Mouse (Mus musculus) liver, adult (tissue): ENCODE data around the gene Fzd2.

Experiments used
- GATA4 ChIP-seq: IDR thresholded peaks from 2 replicates; pipeline ENCODE4 v1.6.1; 2014; ENCODE audit warnings: mild to moderate bottlenecking, low read length; ENCODE audit not compliant: insufficient replicate concordance

The Fzd2 gene

DNA sequence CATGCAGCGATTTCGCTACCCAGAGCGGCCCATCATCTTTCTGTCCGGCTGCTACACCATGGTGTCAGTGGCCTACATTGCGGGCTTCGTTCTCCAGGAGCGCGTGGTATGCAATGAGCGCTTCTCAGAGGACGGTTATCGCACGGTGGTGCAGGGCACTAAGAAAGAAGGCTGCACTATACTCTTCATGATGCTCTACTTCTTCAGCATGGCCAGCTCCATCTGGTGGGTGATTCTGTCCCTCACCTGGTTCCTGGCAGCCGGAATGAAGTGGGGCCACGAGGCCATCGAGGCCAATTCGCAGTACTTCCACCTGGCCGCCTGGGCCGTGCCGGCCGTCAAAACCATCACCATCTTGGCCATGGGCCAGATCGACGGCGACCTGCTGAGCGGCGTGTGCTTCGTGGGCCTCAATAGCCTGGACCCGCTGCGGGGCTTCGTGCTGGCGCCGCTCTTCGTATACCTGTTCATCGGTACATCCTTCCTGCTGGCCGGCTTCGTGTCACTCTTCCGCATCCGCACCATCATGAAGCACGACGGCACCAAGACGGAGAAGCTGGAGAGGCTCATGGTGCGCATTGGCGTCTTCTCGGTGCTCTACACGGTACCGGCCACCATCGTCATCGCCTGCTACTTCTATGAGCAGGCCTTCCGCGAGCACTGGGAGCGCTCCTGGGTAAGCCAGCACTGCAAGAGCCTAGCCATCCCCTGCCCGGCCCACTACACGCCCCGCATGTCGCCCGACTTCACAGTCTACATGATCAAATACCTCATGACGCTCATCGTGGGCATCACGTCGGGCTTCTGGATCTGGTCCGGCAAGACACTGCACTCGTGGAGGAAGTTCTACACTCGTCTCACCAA lies 1.6 kb downstream of the Fzd2 start:
- TF ChIP-seq GATA4: no peak

DNA sequence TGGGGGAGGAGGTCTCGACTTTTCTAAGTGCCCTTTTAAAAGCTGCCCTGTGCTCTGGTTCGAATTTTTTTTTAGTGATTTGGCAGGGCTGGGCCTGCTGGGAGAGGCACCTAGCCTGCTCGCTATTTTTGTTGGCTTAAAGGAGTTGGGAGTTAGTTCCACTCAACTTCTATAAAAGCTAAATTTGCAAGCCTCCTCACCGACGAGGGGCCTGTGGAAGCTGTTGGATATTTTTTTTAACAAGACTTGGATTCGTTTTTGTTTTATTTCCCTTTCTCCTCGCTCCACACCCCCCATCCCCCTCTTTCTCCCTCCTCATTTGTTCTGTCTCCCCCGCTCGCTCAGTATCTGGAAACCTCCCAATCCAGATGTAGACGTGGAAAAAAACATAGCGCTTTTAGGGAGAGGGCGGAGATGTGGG lies 2.6 kb downstream of the Fzd2 start:
- TF ChIP-seq GATA4: no peak

DNA sequence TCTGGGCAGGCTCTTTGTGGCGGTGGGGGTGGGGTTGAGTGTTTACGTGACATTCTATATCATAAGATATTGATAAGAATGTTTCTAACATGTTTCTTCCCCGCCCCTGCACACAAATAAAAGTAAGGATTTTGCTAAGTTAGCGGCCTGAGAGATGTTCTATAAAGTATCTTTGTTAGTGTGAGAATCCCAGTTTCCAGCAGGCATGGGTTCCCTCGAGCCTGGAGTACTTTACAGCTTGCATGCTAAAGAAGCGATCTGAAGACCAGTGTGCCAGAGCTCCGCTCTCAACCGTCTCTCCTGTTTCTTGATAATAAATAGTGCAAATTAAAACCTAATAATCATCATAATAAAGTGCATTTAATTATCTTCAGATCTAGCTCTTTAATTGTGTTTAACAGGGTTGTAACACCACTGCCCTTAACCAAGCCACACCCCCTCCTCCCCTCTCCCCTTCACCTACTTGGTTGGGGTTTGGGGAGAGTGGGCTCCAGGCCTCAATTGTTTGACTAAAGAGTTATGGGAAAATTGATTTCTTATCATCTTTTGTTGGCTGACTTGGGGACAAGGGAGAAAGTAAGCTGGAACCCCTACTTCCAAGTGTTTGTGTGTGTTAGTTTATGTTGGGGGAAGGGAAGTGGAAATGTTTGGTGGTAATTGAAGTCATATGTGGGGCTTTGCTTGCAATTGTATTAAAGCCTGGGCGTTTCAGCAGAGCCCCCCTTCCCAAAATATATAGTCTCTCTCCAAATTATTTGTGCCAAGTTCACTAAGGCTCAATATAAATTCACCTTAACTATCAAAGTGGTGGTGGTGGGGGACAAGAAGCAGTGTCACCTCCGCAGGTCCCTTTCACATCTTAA lies 3.7 kb downstream of the Fzd2 start:
- no peak for TF ChIP-seq GATA4

DNA sequence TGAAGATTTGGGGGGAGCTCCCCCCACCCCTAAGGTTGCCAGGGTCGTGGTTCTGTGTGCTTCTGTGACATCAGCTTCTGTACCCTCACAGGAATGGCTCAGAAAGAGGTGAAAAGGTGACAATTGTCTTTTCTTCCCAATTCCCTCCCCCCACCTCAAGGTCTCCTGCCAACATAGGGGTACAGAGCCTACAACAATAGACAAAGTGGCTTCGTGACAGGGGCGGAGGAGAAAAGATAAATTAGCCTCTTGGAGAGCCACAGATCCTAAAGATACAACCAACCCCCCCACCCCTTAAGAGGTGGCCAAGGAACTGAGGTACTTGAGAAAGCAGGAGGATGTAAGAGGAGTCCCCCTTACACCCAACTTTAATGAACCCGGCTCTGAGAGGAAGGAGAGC lies 4.5 kb downstream of the Fzd2 start:
- TF ChIP-seq GATA4: no peak

DNA sequence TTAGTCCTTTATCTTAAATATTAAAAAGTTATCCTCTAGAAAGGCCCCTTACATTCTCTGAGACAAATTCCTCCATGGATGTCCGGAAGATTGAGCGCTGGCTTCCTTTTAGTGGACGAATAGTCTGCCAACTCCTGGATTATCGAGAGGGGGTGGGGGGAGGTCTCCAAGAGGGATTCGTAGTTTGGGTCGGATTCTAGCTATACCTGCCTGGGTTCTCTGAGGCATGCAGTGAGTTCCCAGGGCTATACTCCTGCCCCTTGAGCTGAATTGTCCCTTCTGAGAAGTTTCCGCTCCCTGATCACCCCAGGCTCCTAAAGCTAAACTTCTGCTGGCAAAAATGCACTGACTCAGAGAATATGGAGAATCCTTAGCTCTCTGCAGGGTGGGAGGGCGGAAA lies 5.3 kb downstream of the Fzd2 start:
- TF ChIP-seq GATA4: no peak

DNA sequence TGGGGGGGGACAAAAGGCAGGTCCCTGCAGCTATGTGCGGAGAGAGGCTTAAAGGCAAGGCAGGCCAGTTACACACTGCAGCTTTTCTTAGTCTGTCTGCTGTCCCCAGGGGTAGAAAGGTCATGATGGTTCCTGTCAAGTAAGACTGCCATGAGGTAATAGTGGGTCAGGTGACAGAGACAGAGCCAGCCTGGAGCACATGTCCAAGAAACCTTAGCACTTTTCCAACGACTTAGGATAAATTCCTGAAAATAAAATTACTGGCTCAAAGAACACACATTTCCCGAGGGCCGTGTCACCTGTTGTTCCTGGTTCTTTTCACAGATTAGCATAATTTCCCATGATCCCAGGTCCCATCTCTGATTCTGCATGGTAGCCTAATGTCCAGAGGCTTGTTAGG lies 6.1 kb downstream of the Fzd2 start:
- TF ChIP-seq GATA4: no peak

DNA sequence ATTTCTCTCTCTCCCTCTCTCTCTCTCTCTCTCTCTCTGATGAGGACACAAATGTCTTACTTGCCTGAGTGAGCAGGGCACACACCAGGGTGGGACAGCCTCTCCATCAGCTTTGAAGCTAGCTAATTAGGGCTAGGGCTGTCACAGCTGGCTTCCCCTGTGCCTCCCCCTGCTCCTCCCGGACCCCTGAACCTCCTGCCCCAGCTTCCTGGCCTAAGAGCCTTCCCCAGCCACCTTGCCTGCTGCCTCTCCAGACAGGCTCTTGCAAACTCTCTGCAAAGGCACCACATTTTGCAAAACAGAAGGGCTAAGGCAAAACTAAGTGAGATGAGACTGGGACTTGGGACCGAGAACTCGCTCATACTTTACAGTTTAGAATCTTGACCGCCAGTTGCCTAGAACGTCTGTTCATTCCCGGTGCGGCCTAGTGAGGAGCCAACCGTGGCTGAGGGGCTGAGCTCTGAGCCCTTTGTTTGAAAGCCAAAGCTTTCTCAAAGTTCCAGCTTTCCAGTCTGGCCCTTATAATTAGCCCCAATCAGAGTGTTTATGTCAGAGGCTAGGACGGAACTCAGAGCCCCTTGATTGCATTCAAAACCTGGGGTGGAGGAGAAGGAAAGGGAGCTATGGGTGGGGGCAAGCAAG lies 6.6 kb downstream of the Fzd2 start:
- TF ChIP-seq GATA4: no peak

DNA sequence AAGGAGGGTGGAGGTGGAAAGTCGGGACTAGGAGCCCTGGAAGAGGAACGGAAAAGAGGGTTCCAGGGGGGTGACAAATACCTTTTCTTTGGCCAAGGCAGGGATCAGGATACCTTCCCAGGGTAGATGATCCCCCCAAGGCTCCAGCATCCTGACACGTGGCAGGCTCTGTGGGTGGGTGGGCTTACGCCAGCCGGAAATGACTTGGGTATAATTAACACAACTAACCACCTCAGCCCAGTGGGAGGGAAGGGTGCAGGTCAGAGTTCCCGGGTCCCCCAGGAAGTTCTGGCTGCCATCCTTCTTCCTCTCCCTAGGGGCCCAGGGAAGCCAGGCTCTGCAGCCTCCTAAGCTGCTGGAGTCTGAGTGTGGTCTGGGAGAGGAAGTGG lies 7.1 kb downstream of the Fzd2 start:
- no peak for TF ChIP-seq GATA4

DNA sequence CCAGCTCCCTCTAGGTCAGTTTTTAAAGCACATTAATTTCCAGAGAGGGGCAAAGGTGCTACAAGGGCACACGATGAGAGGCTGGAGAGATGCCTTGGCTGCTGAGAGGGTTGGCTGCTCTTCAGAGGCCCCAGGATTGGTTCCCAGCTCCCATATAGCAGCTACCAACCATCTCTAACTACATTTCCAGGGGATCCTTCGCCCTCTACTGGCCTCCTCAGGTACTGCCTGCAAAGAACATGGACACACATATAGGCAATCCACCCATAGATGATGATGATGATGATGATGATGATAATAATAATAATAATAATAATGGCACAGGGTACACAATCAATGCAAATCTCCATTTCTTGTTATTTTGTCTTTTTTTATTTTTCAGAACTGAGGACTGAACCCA lies 15.3 kb downstream of the Fzd2 start:
- TF ChIP-seq GATA4: no peak

DNA sequence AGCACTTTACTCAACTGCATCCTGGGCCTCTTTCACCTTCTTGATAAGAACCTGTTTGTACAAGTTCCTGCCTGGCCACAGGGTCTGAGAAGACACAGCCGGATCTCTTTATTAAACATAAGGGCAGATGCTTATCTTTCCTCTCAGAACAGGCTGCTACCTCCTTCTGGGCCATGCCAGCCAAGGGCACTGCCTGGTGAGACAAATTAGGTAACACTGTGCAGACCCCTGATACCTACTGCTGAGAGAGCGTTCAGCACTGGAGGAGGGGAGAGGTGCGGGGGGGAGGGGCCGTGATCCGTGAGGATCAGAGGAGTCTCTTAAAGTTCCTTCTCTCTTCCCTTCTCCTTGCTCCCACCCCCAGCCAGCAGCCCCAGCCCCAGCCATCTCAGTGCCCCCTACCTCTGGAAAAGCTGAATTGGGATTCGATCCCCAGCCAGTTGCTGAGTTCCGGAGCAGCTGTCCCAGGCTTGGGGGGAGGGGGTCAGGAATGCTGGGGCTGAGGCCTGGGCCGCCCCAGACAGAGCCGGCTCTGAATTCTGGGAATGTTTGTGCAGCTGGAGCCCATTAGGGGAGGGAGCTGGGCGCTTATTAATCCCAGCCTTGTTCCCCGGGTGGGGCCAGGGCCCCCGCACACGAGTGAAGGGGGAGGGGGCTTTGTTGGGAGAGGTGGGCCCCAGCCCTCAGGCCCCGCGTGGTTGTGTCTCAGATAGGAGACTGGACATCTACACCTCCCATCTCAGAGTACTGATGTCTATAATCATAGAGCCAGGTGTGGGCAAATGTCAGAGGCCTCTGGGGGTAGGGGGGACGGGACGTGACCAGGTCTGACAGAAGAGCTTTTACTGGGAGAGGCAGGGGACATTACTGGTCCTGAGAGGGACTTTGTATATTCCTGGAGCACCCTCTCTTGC lies 19.9 kb downstream of the Fzd2 start:
- no peak for TF ChIP-seq GATA4

DNA sequence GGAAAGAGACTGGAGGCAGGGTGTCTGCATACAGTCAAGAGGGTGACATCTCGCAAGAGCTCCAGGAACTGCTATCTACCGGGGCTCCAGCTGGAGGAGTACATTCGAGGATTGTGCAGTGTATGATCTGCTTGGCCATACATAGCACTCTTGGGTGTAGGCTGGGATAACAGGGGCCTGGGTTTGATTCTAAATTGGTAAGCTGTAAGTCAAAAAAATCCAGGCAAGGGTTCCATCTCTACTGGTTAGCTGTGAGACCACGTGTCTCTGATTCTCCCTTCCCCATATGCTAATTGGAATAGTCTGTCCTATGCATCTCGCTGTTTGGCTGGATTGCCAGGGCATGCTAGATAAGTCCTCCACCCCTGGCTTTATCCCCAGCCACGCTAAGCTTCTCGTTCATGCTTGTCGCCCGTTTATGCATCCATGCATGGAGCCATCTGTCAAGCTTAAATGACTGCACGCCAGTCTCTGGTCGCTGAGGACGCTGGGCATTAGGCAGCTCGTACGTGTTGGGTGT lies 20.8 kb downstream of the Fzd2 start:
- TF ChIP-seq GATA4: no peak

DNA sequence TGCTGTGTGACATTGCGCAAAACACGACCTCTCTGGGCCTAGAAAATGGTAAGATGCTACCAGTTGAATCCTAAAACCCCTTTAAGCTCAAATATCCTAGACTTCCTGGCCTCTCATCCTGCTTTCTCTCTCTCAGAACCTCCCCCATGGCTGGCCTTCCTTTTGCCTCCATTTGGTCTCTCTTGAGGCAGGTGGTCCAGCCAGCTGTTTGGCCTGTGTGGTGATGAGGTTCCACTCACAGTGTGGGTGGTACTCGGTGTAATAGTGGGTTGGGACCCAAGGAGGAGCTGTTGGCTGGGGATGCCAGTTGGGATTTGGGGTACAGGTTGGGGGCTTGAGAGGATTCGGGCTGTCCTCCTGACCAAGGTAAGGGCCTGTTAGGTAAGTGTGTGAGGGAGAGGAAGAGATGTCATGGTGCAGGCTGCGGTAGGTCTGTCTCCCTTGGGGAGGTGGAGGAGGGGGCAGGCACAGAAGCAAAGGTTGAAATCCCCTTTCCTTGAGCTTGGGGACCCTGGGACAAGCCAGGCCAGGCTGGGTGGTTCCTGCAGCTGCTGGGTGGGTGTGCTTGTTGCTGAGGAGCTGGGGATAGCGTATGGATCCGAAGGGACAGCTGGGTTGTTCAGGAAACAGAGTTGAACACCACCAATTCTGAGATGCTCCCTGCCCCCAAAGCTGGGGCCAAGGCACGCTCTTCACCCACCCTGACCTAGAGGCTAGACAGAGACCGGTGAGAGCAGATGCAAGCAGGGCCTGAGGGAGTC lies 23.2 kb downstream of the Fzd2 start:
- TF ChIP-seq GATA4: no peak

DNA sequence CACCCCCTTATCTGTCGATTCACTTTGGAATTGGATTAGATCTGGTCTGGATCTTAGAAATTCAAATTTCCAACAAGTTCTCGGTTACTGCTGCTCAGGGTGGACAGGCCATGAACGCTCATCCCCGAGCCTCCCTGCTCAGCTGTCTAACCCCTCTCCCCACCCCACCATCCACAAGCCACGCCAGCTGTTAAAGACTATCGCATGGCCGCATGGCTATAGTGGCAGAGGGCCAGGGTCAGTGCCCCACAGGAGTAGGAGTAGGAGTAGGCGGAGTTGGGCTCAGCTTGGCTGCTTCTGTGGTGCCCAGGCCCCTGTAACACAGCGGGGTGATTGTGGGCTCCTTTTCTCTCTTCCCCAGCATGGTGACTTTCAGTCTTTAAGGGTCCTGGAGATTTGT lies 24.3 kb downstream of the Fzd2 start:
- TF ChIP-seq GATA4: no peak

DNA sequence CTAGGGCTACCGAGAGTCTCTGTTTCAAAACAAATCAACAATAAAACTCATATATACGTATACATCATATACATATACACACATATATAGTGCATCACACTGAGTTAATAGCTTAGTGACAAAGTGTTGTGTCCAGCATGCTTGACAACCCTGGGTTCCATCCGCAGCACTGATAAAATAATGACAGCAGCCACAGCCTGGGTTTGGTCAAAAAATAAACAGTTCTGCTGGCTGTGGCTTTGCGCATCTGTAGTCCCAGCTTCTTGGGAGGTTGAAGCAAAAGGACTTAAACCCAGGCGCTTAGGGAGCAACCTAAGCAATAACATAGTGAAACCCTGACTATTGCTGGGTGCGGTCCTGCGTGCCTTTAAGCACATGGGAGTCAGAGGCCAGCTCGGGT lies 25.2 kb downstream of the Fzd2 start:
- TF ChIP-seq GATA4: no peak

DNA sequence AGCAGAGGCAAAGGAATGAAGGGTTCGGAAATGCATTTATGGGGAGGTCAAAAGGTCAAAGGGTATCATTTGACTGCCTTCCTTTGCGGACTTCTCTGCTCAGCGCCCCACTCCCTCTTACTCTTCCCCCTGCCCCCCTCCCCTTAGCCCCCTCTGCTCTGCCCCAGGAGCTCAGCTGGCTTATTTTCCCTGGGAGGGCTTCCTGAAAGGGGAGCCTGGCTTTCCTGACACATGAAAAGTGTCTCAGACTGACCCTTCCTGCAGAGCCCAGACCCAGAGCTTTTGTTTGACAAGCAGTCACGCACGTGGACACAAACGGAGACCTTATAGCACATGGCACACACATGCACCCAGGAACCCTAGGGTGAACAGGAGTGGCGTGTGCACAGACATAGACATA lies 26.5 kb downstream of the Fzd2 start:
- TF ChIP-seq GATA4: no peak
